Mouse (Mus musculus) thymus, postnatal 36 days (tissue): ENCODE results near the gene Grik4.

ENCODE experiments used
- DNase-seq, 2 experiments: peaks; one replicate each; pipeline ENCODE4 v3.0.0; 2022; ENCODE audit warnings: mixed read lengths in 2 of 2

Gene Grik4

GRCm38 (mm10) chr9:42732731-42733318 is 211.5 kb downstream of the Grik4 start:
- DNase-seq, result no peak

- DNase-seq, result no peak
Measured at GRCm38 (mm10) chr9:42728472-42728871, 215.8 kb downstream of the Grik4 start.

- no peak for DNase-seq
Measured at GRCm38 (mm10) chr9:42727661-42728060, 216.6 kb downstream of the Grik4 start.

- DNase-seq, result no peak
Measured at GRCm38 (mm10) chr9:42727186-42727585, 217.1 kb downstream of the Grik4 start.

- no peak for DNase-seq
Measured at GRCm38 (mm10) chr9:42724099-42724498, 220.2 kb downstream of the Grik4 start.

- DNase-seq, result no peak
Measured at GRCm38 (mm10) chr9:42722501-42722900, 221.8 kb downstream of the Grik4 start.

- no peak for DNase-seq
Measured at GRCm38 (mm10) chr9:42721718-42722117, 222.6 kb downstream of the Grik4 start.

GRCm38 (mm10) chr9:42721146-42721545 is 223.1 kb downstream of the Grik4 start:
- no peak for DNase-seq

- DNase-seq, result no peak
Measured at GRCm38 (mm10) chr9:42713912-42714311, 230.4 kb downstream of the Grik4 start.

- no peak for DNase-seq
Measured at GRCm38 (mm10) chr9:42705848-42706247, 238.4 kb downstream of the Grik4 start.

GRCm38 (mm10) chr9:42703191-42703854 is 241.0 kb downstream of the Grik4 start:
- DNase-seq, result no peak

- no peak for DNase-seq
Measured at GRCm38 (mm10) chr9:42702231-42703132, 241.8 kb downstream of the Grik4 start.

GRCm38 (mm10) chr9:42701729-42702128 is 242.6 kb downstream of the Grik4 start:
- DNase-seq, result no peak

GRCm38 (mm10) chr9:42693024-42693423 is 251.3 kb downstream of the Grik4 start:
- no peak for DNase-seq

GRCm38 (mm10) chr9:42688143-42688542 is 256.1 kb downstream of the Grik4 start:
- DNase-seq, result peak; percentile 34 to 49

GRCm38 (mm10) chr9:42686104-42686503 is 258.2 kb downstream of the Grik4 start:
- DNase-seq, result no peak

- DNase-seq, result peak in 1 of 2 experiments; percentile 24
Measured at GRCm38 (mm10) chr9:42674017-42674412, 270.3 kb downstream of the Grik4 start.

- DNase-seq, result peak; percentile 41 to 50
Measured at GRCm38 (mm10) chr9:42673385-42674016, 270.8 kb downstream of the Grik4 start.

GRCm38 (mm10) chr9:42672982-42673381 is 271.3 kb downstream of the Grik4 start:
- DNase-seq, result no peak

- DNase-seq, result no peak
Measured at GRCm38 (mm10) chr9:42670619-42671018, 273.7 kb downstream of the Grik4 start.

- no peak for DNase-seq
Measured at GRCm38 (mm10) chr9:42661481-42661880, 282.8 kb downstream of the Grik4 start.

GRCm38 (mm10) chr9:42652756-42653155 is 291.5 kb downstream of the Grik4 start:
- no peak for DNase-seq

- no peak for DNase-seq
Measured at GRCm38 (mm10) chr9:42652309-42652708, 292.0 kb downstream of the Grik4 start.
